Comparison of ENCODE assay signal across 8 mouse cellular contexts in genomic region chr6:114643716-114644115, GRCm38 (mm10). TPM values are rescaled to one million over a fixed set of nuclear protein-coding genes. Genes with fewer than 3 reads are reported as not detected.
DNase-seq lines count a peak whose midpoint lies in the region; ATAC-seq and TF ChIP-seq lines count a peak whose summit lies in the region.

No protein-coding gene starts in this region.

- TF ChIP-seq POLR2A in kidney, adult 2 months (IDR thresholded peaks at IDR 0.05; ENCODE audit: low read depth, low read length) = no peak

- no peak for DNase-seq in kidney, adult 2 months
- DNase-seq in kidney, postnatal 14 days = no peak
- DNase-seq in MN1 (ENCODE audit: low spot score) = peak; percentile 20
- DNase-seq in hindbrain, embryonic 11.5 days (ENCODE audit: low spot score) = no peak
- DNase-seq in midbrain, embryonic 11.5 days (ENCODE audit: low spot score, missing footprints) = no peak
- DNase-seq in layer of hippocampus, postnatal 25 days (ENCODE audit: extremely low spot score in 1 of 2, low spot score in 1 of 2) = no peak
- no peak for DNase-seq in adrenal gland, adult 18-20 months (ENCODE audit: low spot score in 2 of 2)
- no peak for DNase-seq in thymus, postnatal 10 days (ENCODE audit: low spot score in 2 of 2)

- no peaks in the 10 kb centered on the region for H3K27me3 ChIP-seq in kidney, adult 2 months (replicated peaks; ENCODE audit: control insufficient read depth, insufficient read depth, low read length)
- no peaks in the 10 kb centered on the region for H3K27me3 ChIP-seq in hindbrain, embryonic 11.5 days (ENCODE audit: control insufficient read depth, insufficient read depth, low read length)
- no peaks in the 10 kb centered on the region for H3K27me3 ChIP-seq in midbrain, embryonic 11.5 days (ENCODE audit: control insufficient read depth, insufficient read depth, low read length)

- ATAC-seq in hindbrain, embryonic 11.5 days (ENCODE audit: low FRiP score) = no peak
- ATAC-seq in midbrain, embryonic 11.5 days (ENCODE audit: low FRiP score) = no peak

- no peak for TF ChIP-seq CTCF in kidney, adult 2 months (conservative IDR thresholded peaks at IDR 0.05; ENCODE audit: insufficient read depth, insufficient read length, low read depth, low read length)

- H3K9me3 ChIP-seq in hindbrain, embryonic 11.5 days (ENCODE audit: control insufficient read depth, low read length) = no peaks in the 10 kb centered on the region
- no peaks in the 10 kb centered on the region for H3K9me3 ChIP-seq in midbrain, embryonic 11.5 days (ENCODE audit: control insufficient read depth, low read length)

- H3K4me1 ChIP-seq in kidney, adult 2 months (ENCODE audit: control insufficient read depth, insufficient read depth, low read length) = no peaks in the 10 kb centered on the region; the same call in 1 of the 2 replicates
- H3K4me1 ChIP-seq in hindbrain, embryonic 11.5 days (replicated peaks; ENCODE audit: control insufficient read depth, insufficient read depth, low read length) = no peaks in the 10 kb centered on the region; the same call in 1 of the 2 replicates
- H3K4me1 ChIP-seq in midbrain, embryonic 11.5 days (ENCODE audit: control insufficient read depth, insufficient read depth, low read length) = peaks cover 5% of the 10 kb centered on the region

- no peak overlapping the region for H3K27ac ChIP-seq in kidney, adult 2 months (ENCODE audit: insufficient read depth, low read depth, low read length)
- H3K27ac ChIP-seq in hindbrain, embryonic 11.5 days (ENCODE audit: low read depth, low read length) = no peak overlapping the region
- no peak overlapping the region for H3K27ac ChIP-seq in midbrain, embryonic 11.5 days (ENCODE audit: low read depth, low read length)

- peak overlapping the region; percentile 72 for H3K4me2 ChIP-seq in hindbrain, embryonic 11.5 days (replicated peaks; ENCODE audit: low read depth, low read length)
- peak overlapping the region; percentile 78 for H3K4me2 ChIP-seq in midbrain, embryonic 11.5 days

- H3K9ac ChIP-seq in hindbrain, embryonic 11.5 days (ENCODE audit: low read depth, low read length) = no peak overlapping the region
- H3K9ac ChIP-seq in midbrain, embryonic 11.5 days (ENCODE audit: low read length) = peak overlapping the region; percentile 74

- H3K4me3 ChIP-seq in kidney, adult 2 months (ENCODE audit: insufficient read depth, low read depth, low read length) = peak overlapping the region; percentile 82
- H3K4me3 ChIP-seq in hindbrain, embryonic 11.5 days (ENCODE audit: low read depth, low read length) = peak overlapping the region; percentile 73
- peak overlapping the region; percentile 63 for H3K4me3 ChIP-seq in midbrain, embryonic 11.5 days (ENCODE audit: low read depth, low read length)

- no peaks in the 10 kb centered on the region for H3K36me3 ChIP-seq in kidney, adult 2 months (ENCODE audit: control insufficient read depth, insufficient read depth, low read length)
- no peaks in the 10 kb centered on the region for H3K36me3 ChIP-seq in hindbrain, embryonic 11.5 days (ENCODE audit: control insufficient read depth, insufficient read depth, low read length)
- H3K36me3 ChIP-seq in midbrain, embryonic 11.5 days (ENCODE audit: control insufficient read depth, insufficient read depth, low read length) = no peaks in the 10 kb centered on the region

- 44% methylated on average over 8 of the region's 8 CpGs for WGBS in kidney, adult 2 months
- whole genome bisulfite sequencing in hindbrain, embryonic 11.5 days = 49% methylated on average over 8 of the region's 8 CpGs
- WGBS in midbrain, embryonic 11.5 days = 47% methylated on average over 8 of the region's 8 CpGs

RNA-seq across cellular contexts. Expression of gene Atg7, which starts 0.8 kb away (rescaled TPM):
- 20.1 and 20.6 TPM in 2 replicates for polyA plus RNA-seq in kidney, adult 2 months (2012; rRNA removed)
- 13.5 and 15.3 TPM in 2 replicates for polyA plus RNA-seq in hindbrain, embryonic 11.5 days (2014; fragmentation: Nextera tagmentation; extraction: Ambion mirVana)
- 17.6 and 20.6 TPM in 2 replicates for polyA plus RNA-seq in midbrain, embryonic 11.5 days (2014; fragmentation: Nextera tagmentation; extraction: Ambion mirVana)
- 10 to 100 TPM; 23.8 to 26.2 TPM for total RNA-seq in layer of hippocampus, postnatal 25 days (2021)
- total RNA-seq in adrenal gland, adult 18-20 months (2021) = 10 to 100 TPM; 24.9 to 27.6 TPM
